Mouse (Mus musculus) stomach, embryonic 14.5 days (tissue): ENCODE results near the gene Mettl26. TPM values are rescaled to one million over a fixed set of nuclear protein-coding genes. Genes with fewer than 3 reads are reported as not detected.

Source experiments
- ATAC-seq: fragments of 200-750 bp; cut with Nextera tagmentation; 2 replicates; pipeline ENCODE4 v1.8.0; 2017; ENCODE audit warnings: low read depth, moderate TSS enrichment; ENCODE audit not compliant: insufficient number of reproducible peaks, insufficient read depth, low FRiP score
- H3K27ac ChIP-seq: fragments of 300-500 bp; sonication (generic); 2 replicates; pipeline ENCODE4 v1.5.1; 2014; ENCODE audit warnings: mild to moderate bottlenecking, low read length, moderate library complexity, mixed read lengths
- H3K27me3 ChIP-seq: fragments of 300-500 bp; sonication (generic); 2 replicates; pipeline ENCODE4 v1.6.1; 2014; ENCODE audit warnings: low read length, control low read depth, mixed read lengths; ENCODE audit not compliant: control insufficient read depth, insufficient read depth
- H3K36me3 ChIP-seq: fragments of 300-500 bp; sonication (generic); 2 replicates; pipeline ENCODE4 v1.6.1; 2014; ENCODE audit warnings: mild to moderate bottlenecking, control low read depth, low read length, moderate library complexity, mixed read lengths; ENCODE audit not compliant: control insufficient read depth, insufficient read depth
- H3K4me1 ChIP-seq: fragments of 300-500 bp; sonication (generic); 2 replicates; pipeline ENCODE4 v1.6.1; 2014; ENCODE audit warnings: low read length, control low read depth, mixed read lengths; ENCODE audit not compliant: control insufficient read depth, insufficient read depth
- H3K4me2 ChIP-seq: fragments of 300-500 bp; sonication (generic); replicated peaks from 2 replicates; pipeline ENCODE4 v1.6.1; 2014; ENCODE audit warnings: low read depth, low read length, control low read depth
- H3K4me3 ChIP-seq: fragments of 300-500 bp; sonication (generic); 2 replicates; pipeline ENCODE4 v1.5.1; 2014; ENCODE audit warnings: low read depth, low read length, control low read depth
- H3K9ac ChIP-seq: fragments of 300-500 bp; sonication (generic); replicated peaks from 2 replicates; pipeline ENCODE4 v1.6.1; 2014; ENCODE audit warnings: low read depth, mild to moderate bottlenecking, control low read depth, low read length, moderate library complexity, mixed read lengths
- H3K9me3 ChIP-seq: fragments of 300-500 bp; sonication (generic); 2 replicates; pipeline ENCODE4 v1.6.1; 2016; ENCODE audit warnings: low read depth, low read length, control low read depth; ENCODE audit not compliant: control insufficient read depth
- WGBS: fragments of 180-500 bp; shearing (Covaris S2); extraction: QIAGEN DNeasy Blood & Tissue Kit; methylation state at CpG from one replicate; pipeline ENCODE4 v1.1.7; 2014; 5-methylcytosine and 5-hydroxymethylcytosine counted together
- polyA plus RNA-seq: library from polyadenylated mRNA; unstranded; fragments of >200 nt; fragmentation: Nextera tagmentation; extraction: Ambion mirVana; gene quantifications from 2 replicates; pipeline ENCODE4 v1.2.1, GENCODE M21; 2014

Gene Mettl26
- polyA plus RNA-seq: 66.9 and 67.5 TPM in 2 replicates

- Histone ChIP-seq H3K27ac (peak within 1 kb of the TSS; percentile 94), H3K27me3 (no peaks in the 10 kb centered on the region), H3K9me3 (no peaks in the 10 kb centered on the region), H3K4me3 (peak within 1 kb of the TSS; percentile 70), H3K4me2 (peak within 1 kb of the TSS; percentile 91), H3K4me1 (peaks cover 9% of the 10 kb centered on the region; the same call in 1 of the 2 replicates), H3K9ac (peak within 1 kb of the TSS; percentile 37), H3K36me3 (peaks cover 13% of the 10 kb centered on the region)
- WGBS: under 1% methylated on average over 25 of the region's 25 CpGs
- ATAC-seq: peak; percentile 70; the same call in 1 of the 2 replicates
Observed at GRCm38 (mm10) chr17:25874721-25875170, at the start of gene Mettl26. TSS of gene Mettl26 (plus strand) at chr17:25875074.

- no peak overlapping the region for H3K27ac ChIP-seq
- no peak overlapping the region; the same call in 1 of the 2 replicates for H3K4me2 ChIP-seq
- peaks cover 2% of the 10 kb centered on the region; the same call in 1 of the 2 replicates for H3K27me3 ChIP-seq
- no peaks in the 10 kb centered on the region for H3K9me3 ChIP-seq
- 87% methylated on average over 6 of the region's 6 CpGs for WGBS
- peaks cover 23% of the 10 kb centered on the region for H3K36me3 ChIP-seq
- H3K9ac ChIP-seq: no peak overlapping the region
- ATAC-seq: no peak
- no peak overlapping the region for H3K4me3 ChIP-seq
- peaks cover 25% of the 10 kb centered on the region for H3K4me1 ChIP-seq
Observed at GRCm38 (mm10) chr17:25825311-25825710, 49.6 kb upstream of the Mettl26 start.

- no peak overlapping the region for H3K9ac ChIP-seq
- H3K27ac ChIP-seq: no peak overlapping the region
- no peaks in the 10 kb centered on the region for H3K9me3 ChIP-seq
- no peak overlapping the region for H3K4me2 ChIP-seq
- H3K4me3 ChIP-seq: no peak overlapping the region
- WGBS: 95% methylated on average over 27 of the region's 27 CpGs
- peaks cover 29% of the 10 kb centered on the region for H3K4me1 ChIP-seq
- peaks cover 29% of the 10 kb centered on the region for H3K36me3 ChIP-seq
- H3K27me3 ChIP-seq: no peaks in the 10 kb centered on the region
- ATAC-seq: no peak
Observed at GRCm38 (mm10) chr17:25825984-25826570, 48.8 kb upstream of the Mettl26 start.

- no peaks in the 10 kb centered on the region for H3K9me3 ChIP-seq
- H3K4me1 ChIP-seq: peaks cover 36% of the 10 kb centered on the region
- no peaks in the 10 kb centered on the region for H3K27me3 ChIP-seq
- H3K27ac ChIP-seq: no peak overlapping the region
- H3K9ac ChIP-seq: no peak overlapping the region
- H3K4me3 ChIP-seq: no peak overlapping the region
- WGBS: 94% methylated on average over 13 of the region's 13 CpGs
- no peak overlapping the region for H3K4me2 ChIP-seq
- no peak for ATAC-seq
- peaks cover 34% of the 10 kb centered on the region for H3K36me3 ChIP-seq
Observed at GRCm38 (mm10) chr17:25827011-25827410, 47.9 kb upstream of the Mettl26 start.

GRCm38 (mm10) chr17:25827546-25828222 lies 47.2 kb upstream of the Mettl26 start:
- Histone ChIP-seq H3K9me3 (no peaks in the 10 kb centered on the region), H3K9ac (no peak overlapping the region), H3K4me1 (peaks cover 36% of the 10 kb centered on the region), H3K4me3 (no peak overlapping the region; the same call in 1 of the 2 replicates), H3K36me3 (peaks cover 34% of the 10 kb centered on the region), H3K27ac (no peak overlapping the region), H3K27me3 (no peaks in the 10 kb centered on the region), H3K4me2 (no peak overlapping the region)
- ATAC-seq: no peak
- 90% methylated on average over 20 of the region's 22 CpGs for WGBS

GRCm38 (mm10) chr17:25828223-25828594 lies 46.7 kb upstream of the Mettl26 start:
- Histone ChIP-seq H3K27me3 (no peaks in the 10 kb centered on the region), H3K9me3 (no peaks in the 10 kb centered on the region), H3K9ac (no peak overlapping the region), H3K4me3 (peak overlapping the region; percentile 59), H3K4me1 (peaks cover 36% of the 10 kb centered on the region), H3K36me3 (peaks cover 34% of the 10 kb centered on the region), H3K4me2 (peak overlapping the region; percentile 91), H3K27ac (peak overlapping the region; percentile 88; the same call in 1 of the 2 replicates)
- no peak for ATAC-seq
- WGBS: 80% methylated on average over 8 of the region's 8 CpGs

GRCm38 (mm10) chr17:25828712-25829557 lies 45.9 kb upstream of the Mettl26 start, which contains the start of gene Jmjd8:
TSS of gene Jmjd8 (plus strand) at chr17:25828867.
- peak within 1 kb of the TSS; percentile 91 for H3K4me2 ChIP-seq
- H3K4me1 ChIP-seq: peaks cover 35% of the 10 kb centered on the region
- no peaks in the 10 kb centered on the region for H3K27me3 ChIP-seq
- peak within 1 kb of the TSS; percentile 60 for H3K9ac ChIP-seq
- peak within 1 kb of the TSS; percentile 59 for H3K4me3 ChIP-seq
- WGBS: under 1% methylated on average over 32 of the region's 32 CpGs
- H3K36me3 ChIP-seq: peaks cover 34% of the 10 kb centered on the region
- H3K27ac ChIP-seq: peak within 1 kb of the TSS; percentile 88
- ATAC-seq: peak; percentile 25; the same call in 1 of the 2 replicates
- H3K9me3 ChIP-seq: no peaks in the 10 kb centered on the region

- Histone ChIP-seq H3K4me2 (peak overlapping the region; percentile 91), H3K4me1 (peaks cover 35% of the 10 kb centered on the region), H3K27ac (peak overlapping the region; percentile 88), H3K4me3 (peak overlapping the region; percentile 59), H3K9ac (peak overlapping the region; percentile 60), H3K9me3 (no peaks in the 10 kb centered on the region), H3K27me3 (no peaks in the 10 kb centered on the region), H3K36me3 (peaks cover 34% of the 10 kb centered on the region)
- 30% methylated on average over 8 of the region's 8 CpGs for WGBS
- no peak for ATAC-seq
Observed at GRCm38 (mm10) chr17:25829558-25830017, 45.3 kb upstream of the Mettl26 start.
